Mouse (Mus musculus) hindbrain, embryonic 14.5 days (tissue): ENCODE measurements at regions not wholly inside any gene's neighbourhood (a gene's known extent, or its start where the extent isn't known, plus 50 kb on each side); places are given as distances from the start of the nearest gene placed in this dataset.

Experiments
- ATAC-seq: fragments of 200-750 bp; cut with Nextera tagmentation; 2 replicates; pipeline ENCODE4 v1.8.0; 2017; ENCODE audit warnings: moderate number of reproducible peaks, mild to moderate bottlenecking, moderate TSS enrichment, moderate library complexity; ENCODE audit not compliant: low FRiP score
- DNase-seq: peaks from one replicate; pipeline ENCODE4 v3.0.0-alpha.2; 2015; ENCODE audit warnings: low spot score
- H3K27ac ChIP-seq: fragments of 300-500 bp; sonication (generic); 2 replicates; pipeline ENCODE4 v1.5.1; 2014; ENCODE audit warnings: mild to moderate bottlenecking, moderate library complexity
- H3K27me3 ChIP-seq: fragments of 300-500 bp; sonication (generic); 2 replicates; pipeline ENCODE4 v1.6.1; 2014; ENCODE audit warnings: mild to moderate bottlenecking, low read length, mixed read lengths; ENCODE audit not compliant: control insufficient read depth, insufficient read depth
- H3K36me3 ChIP-seq: fragments of 300-500 bp; sonication (generic); replicated peaks from 2 replicates; pipeline ENCODE4 v1.6.1; 2014; ENCODE audit not compliant: control insufficient read depth, insufficient read depth
- H3K4me1 ChIP-seq: fragments of 300-500 bp; sonication (generic); replicated peaks from 2 replicates; pipeline ENCODE4 v1.6.1; 2014; ENCODE audit warnings: antibody characterized with exemption, low read length, mixed read lengths; ENCODE audit not compliant: control insufficient read depth, insufficient read depth
- H3K4me2 ChIP-seq: fragments of 300-500 bp; sonication (generic); replicated peaks from 2 replicates; pipeline ENCODE4 v1.6.1; 2014; ENCODE audit warnings: mild to moderate bottlenecking, moderate library complexity
- H3K4me3 ChIP-seq: fragments of 300-500 bp; sonication (generic); replicated peaks from 2 replicates; pipeline ENCODE4 v1.5.1; 2014; ENCODE audit warnings: mild to moderate bottlenecking, low read length
- H3K9ac ChIP-seq: fragments of 300-500 bp; sonication (generic); 2 replicates; pipeline ENCODE4 v1.6.1; 2014
- H3K9me3 ChIP-seq: fragments of 300-500 bp; sonication (generic); 2 replicates; pipeline ENCODE4 v1.6.1; 2016; ENCODE audit warnings: low read length; ENCODE audit not compliant: control insufficient read depth
- WGBS: fragments of 180-500 bp; shearing (Covaris S2); extraction: QIAGEN DNeasy Blood & Tissue Kit; methylation state at CpG from one replicate; pipeline ENCODE4 v1.1.7; 2014; 5-methylcytosine and 5-hydroxymethylcytosine counted together

GRCm38 (mm10) chr16:68428541-68428940 lies 807.8 kb upstream of the Cadm2 start:
- H3K4me2 ChIP-seq: no peak overlapping the region
- H3K4me3 ChIP-seq: no peak overlapping the region
- ATAC-seq (no peak), DNase-seq (no peak)
- H3K9ac ChIP-seq: no peak overlapping the region
- H3K9me3 ChIP-seq: no peaks in the 10 kb centered on the region
- H3K36me3 ChIP-seq: no peaks in the 10 kb centered on the region
- 86% methylated on average over 3 of the region's 3 CpGs for WGBS
- no peak overlapping the region for H3K27ac ChIP-seq
- no peaks in the 10 kb centered on the region for H3K4me1 ChIP-seq
- H3K27me3 ChIP-seq: no peaks in the 10 kb centered on the region

GRCm38 (mm10) chr16:68427522-68427921 lies 806.8 kb upstream of the Cadm2 start:
- no peaks in the 10 kb centered on the region for H3K9me3 ChIP-seq
- no peaks in the 10 kb centered on the region for H3K36me3 ChIP-seq
- H3K4me2 ChIP-seq: no peak overlapping the region
- ATAC-seq (no peak), DNase-seq (no peak)
- WGBS: 92% methylated on average over 3 of the region's 3 CpGs
- no peaks in the 10 kb centered on the region for H3K27me3 ChIP-seq
- no peak overlapping the region for H3K27ac ChIP-seq
- no peak overlapping the region for H3K4me3 ChIP-seq
- no peaks in the 10 kb centered on the region for H3K4me1 ChIP-seq
- no peak overlapping the region for H3K9ac ChIP-seq

- DNase-seq (no peak), ATAC-seq (no peak)
- no peaks in the 10 kb centered on the region for H3K4me1 ChIP-seq
- no peak overlapping the region for H3K27ac ChIP-seq
- no peaks in the 10 kb centered on the region for H3K9me3 ChIP-seq
- no peak overlapping the region for H3K4me3 ChIP-seq
- H3K9ac ChIP-seq: no peak overlapping the region
- H3K36me3 ChIP-seq: no peaks in the 10 kb centered on the region
- H3K27me3 ChIP-seq: no peaks in the 10 kb centered on the region
- WGBS: 85% methylated on average over 1 of the region's 1 CpGs
- no peak overlapping the region for H3K4me2 ChIP-seq
These were observed 804.6 kb upstream of the Cadm2 start for GRCm38 (mm10) chr16:68425276-68425675.

GRCm38 (mm10) chr16:68401860-68402671 lies 781.4 kb upstream of the Cadm2 start:
- ATAC-seq: no peak
- Histone ChIP-seq H3K4me3 (no peak overlapping the region), H3K36me3 (no peaks in the 10 kb centered on the region), H3K27ac (no peak overlapping the region), H3K9me3 (no peaks in the 10 kb centered on the region), H3K27me3 (no peaks in the 10 kb centered on the region), H3K4me2 (no peak overlapping the region), H3K4me1 (no peaks in the 10 kb centered on the region), H3K9ac (no peak overlapping the region)
- 89% methylated on average over 4 of the region's 4 CpGs for WGBS
- no peak for DNase-seq

- Histone ChIP-seq H3K36me3 (no peaks in the 10 kb centered on the region), H3K9ac (no peak overlapping the region), H3K27me3 (no peaks in the 10 kb centered on the region), H3K27ac (no peak overlapping the region), H3K4me3 (no peak overlapping the region), H3K4me2 (no peak overlapping the region), H3K9me3 (no peaks in the 10 kb centered on the region), H3K4me1 (no peaks in the 10 kb centered on the region)
- DNase-seq (no peak), ATAC-seq (no peak)
These were observed 779.9 kb upstream of the Cadm2 start for GRCm38 (mm10) chr16:68400591-68400990.

GRCm38 (mm10) chr16:68351088-68351487 lies 730.4 kb upstream of the Cadm2 start:
- Histone ChIP-seq H3K9me3 (no peaks in the 10 kb centered on the region), H3K4me3 (no peak overlapping the region), H3K27me3 (no peaks in the 10 kb centered on the region), H3K4me1 (no peaks in the 10 kb centered on the region), H3K36me3 (no peaks in the 10 kb centered on the region), H3K27ac (no peak overlapping the region), H3K4me2 (no peak overlapping the region), H3K9ac (no peak overlapping the region)
- DNase-seq (no peak), ATAC-seq (peak; percentile 66; the same call in 1 of the 2 replicates)

- Histone ChIP-seq H3K36me3 (no peaks in the 10 kb centered on the region), H3K4me1 (no peaks in the 10 kb centered on the region), H3K9ac (no peak overlapping the region), H3K27ac (no peak overlapping the region), H3K4me3 (no peak overlapping the region), H3K9me3 (no peaks in the 10 kb centered on the region), H3K27me3 (no peaks in the 10 kb centered on the region), H3K4me2 (no peak overlapping the region)
- no peak for DNase-seq
- WGBS: 92% methylated on average over 1 of the region's 1 CpGs
- ATAC-seq: no peak
These were observed 718.3 kb upstream of the Cadm2 start for GRCm38 (mm10) chr16:68338970-68339369.
